Mouse (Mus musculus): ENCODE data around the gene Gjb1.

The Gjb1 gene

GRCm38 (mm10) chrX:101396459-101396858 lies 20.3 kb downstream of the Gjb1 start:
- no peak for DNase-seq (ENCODE audit: low spot score in 2 of 2)

GRCm38 (mm10) chrX:101418946-101419724 lies 43.0 kb downstream of the Gjb1 start:
- peak; percentile 26 to 29 for DNase-seq (ENCODE audit: low spot score in 2 of 2)

DNA sequence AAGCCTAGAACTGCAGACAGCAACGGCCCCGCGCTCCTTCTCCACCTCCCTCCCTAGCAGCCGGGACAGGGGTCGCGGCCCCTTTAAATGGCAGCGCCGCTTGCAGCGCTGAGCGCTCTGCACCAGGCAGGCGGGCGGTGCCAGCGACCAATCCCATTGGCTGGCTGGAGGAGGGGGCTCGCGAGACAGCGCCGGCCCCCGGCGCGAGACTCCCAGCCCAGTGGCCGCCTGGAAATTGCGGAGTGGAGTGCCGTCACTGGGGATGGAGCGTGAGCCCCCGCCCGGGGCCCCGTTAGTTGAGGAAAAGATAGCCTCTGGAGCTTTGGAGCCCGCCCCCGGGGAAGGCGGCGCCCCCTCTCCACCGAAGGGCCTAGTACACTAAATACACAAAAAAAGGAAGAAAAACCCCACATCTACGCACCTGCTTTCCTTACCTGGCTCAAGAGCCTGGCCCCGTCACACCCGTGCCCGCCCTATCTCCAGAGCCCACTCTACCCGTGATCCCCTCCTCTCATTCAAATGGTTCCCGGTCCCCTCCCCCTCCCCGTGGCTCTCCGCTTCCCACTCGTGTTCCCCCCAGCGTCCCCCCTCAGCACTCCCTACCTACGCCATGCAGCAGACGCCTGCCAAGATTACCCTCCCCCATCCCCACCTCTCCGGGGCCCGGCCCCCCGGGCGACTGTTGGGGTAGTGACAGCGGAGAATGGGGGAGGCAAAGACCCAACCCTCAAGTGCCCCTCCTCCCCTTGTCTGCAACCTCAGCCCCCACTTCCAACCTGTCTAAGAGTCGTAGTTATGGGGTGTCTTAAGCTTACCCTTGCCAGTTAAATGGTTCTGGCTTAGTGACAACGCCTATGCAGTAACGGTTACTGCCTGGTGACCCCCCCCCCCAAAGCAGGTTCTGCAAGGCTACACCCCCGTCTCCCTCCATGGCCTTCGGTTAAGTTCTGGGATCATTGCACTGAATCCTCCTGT lies 43.8 kb downstream of the Gjb1 start:
- DNase-seq (ENCODE audit: low spot score in 2 of 2), result peak; percentile 75 to 76

- no peak for DNase-seq (ENCODE audit: low spot score in 2 of 2)
Observed at GRCm38 (mm10) chrX:101420700-101421095, 44.5 kb downstream of the Gjb1 start, which contains the start of gene Zmym3. Gene Zmym3, minus strand, starts transcription at chrX:101420849.

GRCm38 (mm10) chrX:101423462-101423861 lies 47.3 kb downstream of the Gjb1 start:
- no peak for DNase-seq (ENCODE audit: low spot score in 2 of 2)

- no peak for DNase-seq (ENCODE audit: low spot score in 2 of 2)
Observed at GRCm38 (mm10) chrX:101427774-101428173, 51.6 kb downstream of the Gjb1 start.

DNA sequence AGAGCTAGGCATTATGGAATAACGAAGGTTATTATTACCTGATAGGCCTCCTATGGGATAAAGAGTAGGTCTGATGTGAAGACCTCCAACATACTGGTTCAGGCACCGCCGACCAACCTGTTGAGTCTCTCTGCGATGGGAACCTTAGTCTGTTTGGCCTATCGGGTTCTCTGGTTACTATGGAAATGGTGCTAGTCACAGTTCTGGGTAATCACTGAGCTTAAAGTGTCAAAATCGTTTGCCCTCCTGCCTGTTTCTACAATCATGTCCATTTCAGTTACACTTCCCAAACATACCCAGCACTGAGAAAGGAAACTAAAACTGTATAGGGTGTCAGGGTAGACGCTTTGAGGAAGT lies 52.6 kb downstream of the Gjb1 start:
- no peak for DNase-seq (ENCODE audit: low spot score in 2 of 2)

DNA sequence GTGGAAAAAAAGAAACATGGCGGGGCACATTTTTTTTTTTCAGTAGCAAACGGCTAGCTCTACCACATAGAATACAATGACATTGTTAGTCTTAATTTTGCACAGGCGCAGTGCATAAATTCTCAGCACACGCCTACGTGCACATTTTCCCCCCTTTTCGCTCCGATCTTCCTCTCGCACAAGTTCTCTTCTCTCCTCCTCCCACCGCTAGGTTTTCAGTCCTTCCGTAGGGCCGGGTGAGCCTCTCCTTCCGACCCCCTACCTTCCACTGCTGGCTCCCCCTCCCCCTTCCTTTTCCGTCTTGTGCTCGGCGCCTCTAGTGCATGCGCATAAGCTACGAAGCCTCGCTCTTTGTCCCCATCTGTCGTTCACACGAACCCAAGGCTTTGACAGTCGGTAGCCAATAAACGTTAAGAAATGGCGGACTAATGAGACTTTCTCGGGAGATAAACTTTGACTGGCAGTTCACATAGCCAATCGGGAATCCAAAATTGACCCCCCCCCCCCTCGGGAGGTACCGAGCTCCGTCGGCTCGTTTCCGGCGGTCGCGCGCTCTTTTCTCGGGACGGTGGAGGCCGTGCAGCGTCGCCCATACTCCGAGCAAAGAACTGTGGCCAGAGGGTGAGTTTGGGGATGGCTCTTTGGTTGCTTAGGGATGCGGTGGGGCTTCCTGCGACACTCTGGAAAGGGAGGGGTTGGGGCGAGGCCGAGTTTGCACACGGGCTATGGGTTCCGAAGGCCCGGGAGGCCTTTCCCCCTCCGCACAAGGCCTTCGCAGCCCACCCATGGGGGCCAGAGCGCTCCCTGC lies 53.2 kb downstream of the Gjb1 start, which contains the start of gene Nono:
TSS of gene Nono (plus strand) at position 177 of the 808 bp plus-strand sequence.
- DNase-seq (ENCODE audit: low spot score in 2 of 2), result peak; percentile 74 to 76

GRCm38 (mm10) chrX:101429976-101430375 lies 53.8 kb downstream of the Gjb1 start:
- DNase-seq (ENCODE audit: low spot score in 2 of 2), result no peak

Data from right cerebral cortex, adult 2 months (tissue).